In genomic region chr14:25588156-25588555, GRCm38 (mm10) we compare ENCODE assay signal across 9 mouse cellular contexts.
DNase-seq lines count a peak whose midpoint lies in the region; ATAC-seq lines count a peak whose summit lies in the region.
"Had no signal": no experiment of that assay in that cellular context is flagged by ENCODE, and none has a peak within 500 bp of the region (broad histone marks: within the 10 kb centered on the region; RNA-seq: fewer than 3 reads in every experiment).

No protein-coding gene starts in this region.

- no peak for DNase-seq in lung, adult 18-20 months
- no peak for DNase-seq in forebrain, embryonic 14.5 days (ENCODE audit: low spot score)
- no peak for DNase-seq in left cerebral cortex, postnatal 25 days (ENCODE audit: low spot score in 2 of 2)
- DNase-seq in cerebellum, adult 11 months = no peak
- DNase-seq in frontal cortex, adult 2 months (ENCODE audit: extremely low spot score in 1 of 2, low spot score in 1 of 2) = no peak

- no peaks in the 10 kb centered on the region for H3K27me3 ChIP-seq in lung, embryonic 16.5 days (ENCODE audit: control insufficient read depth, insufficient read depth, low read depth, low read length)
- no peaks in the 10 kb centered on the region for H3K27me3 ChIP-seq in forebrain, embryonic 14.5 days (replicated peaks; ENCODE audit: control insufficient read depth, insufficient read depth, low read length)
- no peaks in the 10 kb centered on the region for H3K27me3 ChIP-seq in limb, embryonic 12.5 days
- no peaks in the 10 kb centered on the region for H3K27me3 ChIP-seq in stomach, embryonic 14.5 days (ENCODE audit: control insufficient read depth, insufficient read depth, low read length)
- H3K27me3 ChIP-seq: Patski had no signal

- H3K4me1 ChIP-seq in lung, embryonic 16.5 days (replicated peaks; ENCODE audit: control insufficient read depth, insufficient read depth, low read length) = peaks cover 41% of the 10 kb centered on the region
- H3K4me1 ChIP-seq in forebrain, embryonic 14.5 days (ENCODE audit: control insufficient read depth, insufficient read depth, low read length) = peaks cover 67% of the 10 kb centered on the region
- H3K4me1 ChIP-seq in limb, embryonic 12.5 days (replicated peaks) = peaks cover 78% of the 10 kb centered on the region
- peaks cover 56% of the 10 kb centered on the region for H3K4me1 ChIP-seq in stomach, embryonic 14.5 days (ENCODE audit: control insufficient read depth, insufficient read depth, low read length)

- 51% methylated on average over 2 of the region's 2 CpGs for WGBS in lung, embryonic 16.5 days
- WGBS in forebrain, embryonic 14.5 days = 33% methylated on average over 2 of the region's 2 CpGs
- WGBS in limb, embryonic 12.5 days = 28% methylated on average over 2 of the region's 2 CpGs
- 40% methylated on average over 2 of the region's 2 CpGs for WGBS in stomach, embryonic 14.5 days

- no peak overlapping the region for H3K4me2 ChIP-seq in lung, embryonic 16.5 days (ENCODE audit: low read depth, low read length)
- H3K4me2 ChIP-seq in forebrain, embryonic 14.5 days (ENCODE audit: low read length) = peak overlapping the region; percentile 29; the same call in 1 of the 2 replicates
- peak overlapping the region; percentile 19 for H3K4me2 ChIP-seq in limb, embryonic 12.5 days
- no peak overlapping the region for H3K4me2 ChIP-seq in stomach, embryonic 14.5 days (replicated peaks; ENCODE audit: low read depth, low read length)

- peak overlapping the region; percentile 4 for H3K9ac ChIP-seq in lung, embryonic 16.5 days (ENCODE audit: low read length)
- H3K9ac ChIP-seq in forebrain, embryonic 14.5 days (ENCODE audit: low read length) = peak overlapping the region; percentile 66
- no peak overlapping the region; the same call in 1 of the 2 replicates for H3K9ac ChIP-seq in limb, embryonic 12.5 days (replicated peaks)
- no peak overlapping the region for H3K9ac ChIP-seq in stomach, embryonic 14.5 days (replicated peaks; ENCODE audit: low read depth, low read length)

- ATAC-seq in lung, embryonic 16.5 days (ENCODE audit: low read depth) = no peak
- no peak for ATAC-seq in forebrain, embryonic 14.5 days
- no peak for ATAC-seq in limb, embryonic 12.5 days (ENCODE audit: insufficient number of reproducible peaks, insufficient read depth, low FRiP score, low TSS enrichment, low read depth)
- ATAC-seq in stomach, embryonic 14.5 days (ENCODE audit: insufficient number of reproducible peaks, insufficient read depth, low FRiP score, low read depth) = no peak

- H3K4me3 ChIP-seq in lung, embryonic 16.5 days (ENCODE audit: low read length) = no peak overlapping the region
- H3K4me3 ChIP-seq in forebrain, embryonic 14.5 days (ENCODE audit: low read depth, low read length) = no peak overlapping the region
- no peak overlapping the region for H3K4me3 ChIP-seq in limb, embryonic 12.5 days (replicated peaks)
- H3K4me3 ChIP-seq in stomach, embryonic 14.5 days (ENCODE audit: low read depth, low read length) = no peak overlapping the region

- peak overlapping the region; percentile 86 for H3K27ac ChIP-seq in lung, embryonic 16.5 days (ENCODE audit: low read length)
- H3K27ac ChIP-seq in forebrain, embryonic 14.5 days (ENCODE audit: low read depth, low read length) = peak overlapping the region; percentile 99
- peak overlapping the region; percentile 91 for H3K27ac ChIP-seq in limb, embryonic 12.5 days
- H3K27ac ChIP-seq in stomach, embryonic 14.5 days (ENCODE audit: low read length) = peak overlapping the region; percentile 91

- intact Hi-C loops in left cerebral cortex, postnatal 25 days (cut with DNase I) = loop anchor here (5.0 kb wide), 1 partner anchor 114 kb away; no protein-coding TSS in a partner anchor

- H3K36me3 ChIP-seq in lung, embryonic 16.5 days (ENCODE audit: control insufficient read depth, insufficient read depth, low read length) = no peaks in the 10 kb centered on the region
- peaks cover 26% of the 10 kb centered on the region for H3K36me3 ChIP-seq in forebrain, embryonic 14.5 days (ENCODE audit: control insufficient read depth, insufficient read depth, low read length)
- H3K36me3 ChIP-seq in limb, embryonic 12.5 days = peaks cover 67% of the 10 kb centered on the region
- H3K36me3 ChIP-seq in stomach, embryonic 14.5 days (ENCODE audit: control insufficient read depth, insufficient read depth, low read length) = peaks cover 11% of the 10 kb centered on the region

- H3K9me3 ChIP-seq in lung, embryonic 16.5 days (ENCODE audit: control insufficient read depth, low read length) = no peaks in the 10 kb centered on the region
- no peaks in the 10 kb centered on the region for H3K9me3 ChIP-seq in forebrain, embryonic 14.5 days (replicated peaks; ENCODE audit: control insufficient read depth, low read length)
- no peaks in the 10 kb centered on the region for H3K9me3 ChIP-seq in limb, embryonic 12.5 days
- no peaks in the 10 kb centered on the region for H3K9me3 ChIP-seq in stomach, embryonic 14.5 days (ENCODE audit: control insufficient read depth, low read depth, low read length)

Comparison
In these comparisons a context has a peak if more than half of its experiments do, and no peak if none do; other contexts are left out.
1. H3K4me2 ChIP-seq: peak in forebrain, embryonic 14.5 days (single experiment) and limb, embryonic 12.5 days (single experiment); none in lung, embryonic 16.5 days (single experiment) and stomach, embryonic 14.5 days (single experiment).
2. H3K9ac ChIP-seq: peak in lung, embryonic 16.5 days (single experiment) and forebrain, embryonic 14.5 days (single experiment); none in limb, embryonic 12.5 days (single experiment) and stomach, embryonic 14.5 days (single experiment).
3. Peak in every context shown above with its lines, with median percentiles within 50 percentile points of each other: H3K27ac ChIP-seq.